Mouse (Mus musculus): Measurements from ENCODE around the gene Sv2a.

The Sv2a gene

GRCm38 (mm10) chr3:96180727-96181477 is at the start of gene Sv2a:
Gene Sv2a, plus strand, starts transcription at chr3:96181151.
- TF ChIP-seq GATA4 (IDR thresholded peaks at IDR 0.05; ENCODE audit: insufficient replicate concordance, low read length): no peak

- no peak for TF ChIP-seq GATA4 (IDR thresholded peaks at IDR 0.05; ENCODE audit: insufficient replicate concordance, low read length)
These were observed 48.5 kb upstream of the Sv2a start for GRCm38 (mm10) chr3:96132478-96132877.

GRCm38 (mm10) chr3:96133327-96133905 is 47.5 kb upstream of the Sv2a start:
- no peak for TF ChIP-seq GATA4 (IDR thresholded peaks at IDR 0.05; ENCODE audit: insufficient replicate concordance, low read length)

GRCm38 (mm10) chr3:96135011-96135410 is 45.9 kb upstream of the Sv2a start:
- TF ChIP-seq GATA4 (IDR thresholded peaks at IDR 0.05; ENCODE audit: insufficient replicate concordance, low read length): no peak

GRCm38 (mm10) chr3:96147950-96148349 is 33.0 kb upstream of the Sv2a start:
- no peak for TF ChIP-seq GATA4 (IDR thresholded peaks at IDR 0.05; ENCODE audit: insufficient replicate concordance, low read length)

GRCm38 (mm10) chr3:96151836-96152235 is 29.1 kb upstream of the Sv2a start:
- TF ChIP-seq GATA4 (IDR thresholded peaks at IDR 0.05; ENCODE audit: insufficient replicate concordance, low read length): no peak

GRCm38 (mm10) chr3:96152611-96153010 is 28.3 kb upstream of the Sv2a start:
- TF ChIP-seq GATA4 (IDR thresholded peaks at IDR 0.05; ENCODE audit: insufficient replicate concordance, low read length): no peak

- no peak for TF ChIP-seq GATA4 (IDR thresholded peaks at IDR 0.05; ENCODE audit: insufficient replicate concordance, low read length)
These were observed 25.4 kb upstream of the Sv2a start for GRCm38 (mm10) chr3:96155501-96155900.

GRCm38 (mm10) chr3:96159820-96160219 is 21.1 kb upstream of the Sv2a start:
- no peak for TF ChIP-seq GATA4 (IDR thresholded peaks at IDR 0.05; ENCODE audit: insufficient replicate concordance, low read length)

- TF ChIP-seq GATA4 (IDR thresholded peaks at IDR 0.05; ENCODE audit: insufficient replicate concordance, low read length): no peak
These were observed 20.6 kb upstream of the Sv2a start for GRCm38 (mm10) chr3:96160222-96160802.

GRCm38 (mm10) chr3:96160803-96161516 is 20.0 kb upstream of the Sv2a start:
- TF ChIP-seq GATA4 (IDR thresholded peaks at IDR 0.05; ENCODE audit: insufficient replicate concordance, low read length): no peak

- no peak for TF ChIP-seq GATA4 (IDR thresholded peaks at IDR 0.05; ENCODE audit: insufficient replicate concordance, low read length)
These were observed 18.8 kb upstream of the Sv2a start, which contains the start of gene Mtmr11 for GRCm38 (mm10) chr3:96161869-96162840. Gene Mtmr11, plus strand, starts transcription at chr3:96162004.

- TF ChIP-seq GATA4 (IDR thresholded peaks at IDR 0.05; ENCODE audit: insufficient replicate concordance, low read length): no peak
These were observed 17.9 kb upstream of the Sv2a start for GRCm38 (mm10) chr3:96163040-96163439.

- TF ChIP-seq GATA4 (IDR thresholded peaks at IDR 0.05; ENCODE audit: insufficient replicate concordance, low read length): no peak
These were observed 12.3 kb upstream of the Sv2a start for GRCm38 (mm10) chr3:96168466-96169158.

Measured in liver, adult (tissue).